Mouse (Mus musculus) hindlimb bud, embryonic 11.5 days (tissue): ENCODE measurements at regions not wholly inside any gene's neighbourhood (a gene's known extent, or its start where the extent isn't known, plus 50 kb on each side); places are given as distances from the start of the nearest gene placed in this dataset.

Experiments used
- DNase-seq: peaks from one replicate; pipeline ENCODE4 v3.0.0-alpha.2; 2012; ENCODE audit warnings: low read depth, low spot score; ENCODE audit errors: extremely low spot score

GRCm38 (mm10) chr2:128301709-128302108 lies 175.9 kb downstream of the Bcl2l11 start:
- DNase-seq, result no peak

DNA sequence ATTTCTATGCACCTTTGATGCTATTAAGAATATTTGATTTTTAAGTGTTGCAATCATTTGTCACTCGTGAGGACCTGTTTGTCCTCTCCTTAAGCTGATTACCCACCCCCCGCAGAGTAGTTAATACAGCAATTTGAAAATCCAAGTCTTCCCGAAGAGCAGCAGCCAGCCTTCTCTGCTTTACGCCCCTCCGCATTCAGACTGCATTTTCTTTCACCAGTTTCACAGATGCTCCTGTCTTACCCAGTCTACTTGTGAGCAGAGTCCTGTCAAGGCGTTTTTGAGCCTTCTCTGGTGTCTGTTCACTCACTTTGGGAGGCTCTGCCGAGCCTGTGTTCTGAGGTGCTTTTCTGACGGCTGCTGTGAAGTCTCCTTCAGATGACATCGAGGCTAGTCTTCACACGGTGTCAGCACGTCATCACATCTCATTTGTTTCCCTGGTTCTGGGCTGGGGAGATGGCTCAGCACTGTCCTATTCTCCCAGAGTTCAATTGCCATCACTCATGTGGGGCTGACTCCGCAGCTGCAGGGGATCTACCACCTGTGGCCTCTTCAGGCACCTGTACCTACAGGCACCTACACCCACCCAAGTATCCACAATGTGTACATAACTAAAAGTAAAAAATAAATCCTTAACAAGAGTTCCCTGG lies 178.3 kb downstream of the Bcl2l11 start:
- no peak for DNase-seq

DNA sequence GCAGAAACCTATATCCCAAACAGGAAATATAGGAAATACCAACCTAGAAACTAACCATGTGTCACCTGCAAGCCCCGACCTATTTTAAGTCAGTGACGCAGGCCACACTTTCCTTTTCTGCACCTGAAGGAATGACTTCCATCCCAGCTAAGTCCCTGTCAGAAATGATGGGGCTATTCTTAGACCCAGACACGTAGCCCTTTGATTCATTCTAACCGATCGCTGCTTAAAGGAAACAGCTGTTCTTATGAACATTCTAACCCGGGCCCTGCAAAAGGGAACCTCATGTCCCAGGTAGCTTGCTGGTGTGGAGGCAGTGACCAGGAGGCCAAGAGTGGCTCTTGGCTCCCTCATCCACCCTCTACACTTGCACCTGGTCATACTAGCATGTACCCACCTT lies 180.9 kb downstream of the Bcl2l11 start:
- DNase-seq, result no peak

GRCm38 (mm10) chr2:128309541-128310030 lies 183.7 kb downstream of the Bcl2l11 start:
- DNase-seq, result no peak

DNA sequence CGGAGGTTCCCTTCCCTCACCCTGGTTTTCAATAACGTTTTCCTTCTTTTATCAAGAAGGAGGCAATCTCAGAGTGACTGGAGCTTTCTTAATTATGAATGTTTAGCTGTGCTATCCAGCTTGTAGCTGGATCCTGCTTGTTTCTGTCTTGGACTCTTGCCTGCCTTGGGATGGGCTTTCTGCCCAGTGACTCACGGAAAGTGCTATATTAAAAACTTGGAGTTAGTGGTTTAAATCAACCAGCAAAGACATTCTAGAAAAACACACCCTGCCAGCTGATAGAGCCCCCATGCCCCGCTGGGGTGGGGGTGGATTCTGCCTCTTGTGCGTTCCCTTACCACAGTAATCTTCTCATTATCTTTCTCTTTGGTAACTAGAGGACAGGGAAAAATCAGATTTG lies 184.2 kb downstream of the Bcl2l11 start:
- no peak for DNase-seq

DNA sequence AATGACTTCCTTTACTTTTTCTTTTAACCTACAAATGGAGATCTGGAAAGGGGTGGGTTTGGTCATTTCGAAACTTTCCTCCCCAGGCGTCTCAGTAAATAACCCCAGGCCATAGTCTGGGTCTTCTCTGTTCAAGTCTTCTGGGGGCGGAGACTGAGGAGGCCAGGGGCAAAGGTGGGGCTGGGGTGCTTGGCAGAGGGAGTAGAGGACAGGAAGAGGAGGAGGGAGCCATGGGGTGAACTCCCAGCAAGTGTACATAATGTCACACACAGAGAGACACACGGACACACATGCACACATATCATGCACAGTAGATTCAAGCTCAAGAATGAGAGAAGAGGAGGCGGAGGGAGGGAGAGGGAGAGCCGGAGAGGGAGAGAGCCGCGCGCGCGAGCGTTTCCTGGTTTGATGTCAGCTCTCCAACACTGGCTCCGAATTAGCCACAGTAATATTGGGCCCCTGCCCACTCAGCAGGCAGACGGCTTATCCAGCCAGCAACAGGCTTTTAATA lies 186.3 kb downstream of the Bcl2l11 start:
- no peak for DNase-seq

DNA sequence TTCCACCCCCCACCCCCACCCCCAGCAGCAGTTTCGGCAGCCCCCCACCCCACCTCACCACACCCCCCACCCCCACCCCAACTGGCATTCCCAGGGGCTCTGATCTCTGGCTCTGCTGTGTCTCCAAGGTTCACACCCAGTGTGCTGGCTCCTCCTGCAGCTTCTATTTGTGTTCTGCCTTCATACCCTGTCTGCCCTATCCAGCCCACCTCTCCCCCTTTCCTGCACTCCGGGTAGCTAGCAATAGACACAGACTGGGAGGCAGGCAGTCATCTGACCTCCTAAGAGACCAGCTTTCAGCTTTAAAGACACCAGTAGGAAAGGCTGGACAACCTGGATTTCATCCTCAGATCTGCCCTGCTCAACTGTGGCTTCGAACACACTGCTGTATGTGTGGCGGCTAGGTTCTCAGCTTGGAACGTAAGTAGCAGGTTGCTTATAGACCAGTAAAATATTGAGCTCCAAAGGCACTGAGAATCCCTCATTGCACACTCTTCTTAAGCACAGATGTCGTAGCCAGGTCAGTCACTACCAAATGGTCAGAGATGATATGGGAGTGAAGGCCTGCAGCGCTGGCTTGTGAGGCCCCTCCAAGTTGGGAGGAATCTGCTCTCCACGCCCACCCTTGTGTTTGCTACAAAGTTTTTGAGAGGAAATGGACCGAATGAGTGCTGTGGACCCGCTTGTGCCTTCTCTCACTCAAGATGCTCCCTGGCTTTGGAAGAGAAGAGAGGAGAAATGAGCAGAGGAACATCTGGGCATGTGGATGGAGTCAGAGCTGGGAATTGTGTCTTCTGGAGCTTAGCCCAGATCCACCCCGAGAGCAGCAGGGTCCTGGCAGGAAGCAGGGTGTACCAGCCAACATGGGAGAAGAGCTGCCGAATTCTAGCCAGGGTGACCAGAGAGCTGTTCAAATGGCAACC lies 187.1 kb downstream of the Bcl2l11 start:
- no peak for DNase-seq

- no peak for DNase-seq
Measured at GRCm38 (mm10) chr2:128313582-128313918, 187.7 kb downstream of the Bcl2l11 start.

DNA sequence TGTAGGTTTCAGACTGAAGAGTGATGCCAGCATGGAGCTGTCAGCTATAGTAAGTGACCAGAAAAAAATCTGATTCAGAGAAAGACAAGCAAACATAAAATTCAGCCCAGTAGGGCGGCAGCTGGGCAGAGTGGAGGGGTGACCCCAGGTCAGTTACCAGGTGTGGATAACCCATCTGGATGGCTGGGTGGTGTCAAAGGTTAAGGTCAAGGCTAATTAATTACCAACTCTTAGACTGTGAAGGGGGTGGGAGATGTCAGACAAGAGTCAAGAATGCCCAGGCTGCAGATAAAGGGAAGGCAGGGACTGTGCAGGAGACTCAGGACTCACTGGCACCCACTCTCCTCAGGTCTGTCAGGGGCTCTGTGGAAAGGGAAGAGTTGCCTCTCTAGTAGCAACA lies 188.1 kb downstream of the Bcl2l11 start:
- DNase-seq, result no peak

DNA sequence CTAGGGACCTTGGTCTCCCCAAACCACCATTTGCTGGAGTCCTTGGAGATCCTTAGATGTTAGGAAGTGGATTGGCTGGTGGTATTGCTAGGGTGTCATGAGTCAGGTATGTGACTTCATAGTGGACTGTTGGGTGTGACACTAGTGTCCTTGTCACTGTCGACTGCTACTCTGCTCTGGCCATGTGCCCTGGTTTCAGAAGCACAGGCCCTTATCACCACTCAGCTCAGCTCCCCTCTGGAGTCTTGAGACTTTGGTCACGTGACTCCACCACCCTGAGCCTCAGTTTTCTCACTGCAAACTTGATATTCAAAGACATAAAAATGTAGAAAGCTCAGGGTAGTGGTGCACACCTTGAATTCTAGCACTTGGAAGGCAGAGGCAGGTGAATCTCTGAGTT lies 190.7 kb downstream of the Bcl2l11 start:
- no peak for DNase-seq

GRCm38 (mm10) chr2:128318266-128318665 lies 192.4 kb downstream of the Bcl2l11 start:
- DNase-seq, result no peak

DNA sequence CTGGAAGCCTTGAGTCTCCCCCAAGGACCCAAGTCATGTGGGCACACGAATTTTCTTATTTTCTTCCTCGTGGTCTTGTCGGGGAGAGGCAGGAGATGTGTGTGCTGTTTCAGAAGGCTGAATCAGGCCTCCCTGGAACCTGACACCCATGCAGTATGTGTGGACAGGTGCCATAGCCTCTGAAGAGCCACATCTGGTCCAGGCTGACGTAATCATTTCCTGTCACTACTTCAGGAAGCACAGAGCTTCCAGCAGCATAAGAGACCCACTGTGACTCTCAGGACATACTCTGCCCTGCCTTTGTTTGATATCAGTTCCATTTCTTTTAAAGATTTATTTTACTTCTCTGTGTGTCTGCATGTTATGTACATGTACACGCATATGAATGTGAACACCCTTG lies 193.1 kb downstream of the Bcl2l11 start:
- no peak for DNase-seq

GRCm38 (mm10) chr2:128321475-128321874 lies 195.6 kb downstream of the Bcl2l11 start:
- DNase-seq, result no peak

DNA sequence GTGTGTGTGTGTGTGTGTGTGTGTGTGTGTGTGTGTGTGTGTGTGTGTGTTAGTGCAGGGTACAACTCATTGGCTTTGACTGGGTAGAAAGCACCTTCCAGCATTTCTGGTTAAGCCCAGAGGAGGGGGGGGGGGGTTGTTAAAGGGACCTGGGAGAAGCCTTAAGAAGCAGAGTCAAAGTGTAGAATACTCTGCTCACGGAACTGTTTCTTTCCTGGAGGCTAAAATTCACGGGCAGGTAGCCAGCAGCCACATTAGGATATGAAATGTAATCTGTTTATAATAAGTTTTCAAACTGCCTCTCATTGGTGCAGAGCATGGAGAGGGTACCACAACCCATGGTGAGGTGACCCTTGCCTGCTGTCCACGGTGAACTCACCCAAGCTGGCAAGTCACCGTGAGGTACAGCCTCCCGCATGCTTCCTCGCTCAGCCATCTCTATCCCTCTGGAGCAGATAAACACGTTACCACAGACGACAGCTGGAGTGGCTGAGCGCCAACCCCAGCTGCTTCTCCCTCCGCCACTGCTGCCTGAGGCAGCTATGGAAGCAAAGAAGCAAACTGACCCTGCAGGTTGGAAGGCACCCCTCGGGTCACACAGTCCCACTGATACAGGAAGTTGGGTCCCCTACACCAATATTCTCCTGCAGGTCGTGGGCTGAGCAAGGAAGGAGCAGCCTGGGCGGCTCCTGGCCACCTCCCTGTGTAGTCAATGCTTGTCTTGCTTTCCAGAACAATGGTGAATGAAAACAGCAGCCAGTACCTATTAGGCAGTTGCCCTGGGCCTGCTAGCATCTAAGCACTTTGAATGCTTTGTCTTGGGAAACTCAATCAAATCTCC lies 198.6 kb downstream of the Bcl2l11 start:
- no peak for DNase-seq

GRCm38 (mm10) chr2:128325097-128325421 lies 199.2 kb downstream of the Bcl2l11 start:
- DNase-seq, result no peak

DNA sequence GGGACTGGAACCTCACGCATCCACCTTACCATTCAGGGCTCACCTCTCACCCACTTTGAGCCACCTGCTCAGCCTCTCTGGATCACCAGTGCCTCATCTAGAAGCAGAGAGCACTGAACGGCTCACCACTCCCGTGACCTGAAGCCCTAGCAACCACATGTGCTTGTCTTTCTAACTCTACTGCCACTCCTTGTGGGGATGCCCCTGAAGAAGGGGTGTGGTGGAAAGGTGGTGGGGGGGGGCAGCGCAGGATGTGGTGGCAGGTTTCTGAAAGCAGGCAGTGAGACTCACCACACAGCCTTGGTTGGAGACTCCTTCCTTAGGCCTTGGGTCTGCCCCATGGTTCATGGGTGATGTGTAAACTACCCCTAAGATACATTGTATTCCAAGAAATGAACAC lies 199.6 kb downstream of the Bcl2l11 start:
- no peak for DNase-seq

DNA sequence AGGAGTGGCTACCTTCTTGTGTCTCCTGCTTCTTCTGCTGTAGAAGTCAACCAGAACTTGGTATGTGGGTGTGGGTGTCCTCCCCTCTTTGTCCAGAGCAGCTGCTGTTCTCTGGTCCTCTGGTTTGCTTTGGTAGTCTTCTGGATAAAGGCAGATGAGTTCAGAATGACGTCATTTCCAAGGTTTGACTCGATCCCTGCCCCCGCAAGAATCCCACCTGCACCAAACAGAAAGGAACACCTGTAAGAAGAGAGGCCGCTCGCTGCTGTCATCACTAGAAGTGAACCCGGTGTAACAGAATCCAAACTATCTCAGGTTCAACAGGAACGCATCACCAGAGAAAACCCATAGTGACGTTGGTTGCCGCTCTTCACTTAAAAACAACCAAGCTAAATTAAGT lies 205.0 kb downstream of the Bcl2l11 start:
- no peak for DNase-seq

GRCm38 (mm10) chr2:128331275-128331674 lies 205.4 kb downstream of the Bcl2l11 start:
- DNase-seq, result no peak

DNA sequence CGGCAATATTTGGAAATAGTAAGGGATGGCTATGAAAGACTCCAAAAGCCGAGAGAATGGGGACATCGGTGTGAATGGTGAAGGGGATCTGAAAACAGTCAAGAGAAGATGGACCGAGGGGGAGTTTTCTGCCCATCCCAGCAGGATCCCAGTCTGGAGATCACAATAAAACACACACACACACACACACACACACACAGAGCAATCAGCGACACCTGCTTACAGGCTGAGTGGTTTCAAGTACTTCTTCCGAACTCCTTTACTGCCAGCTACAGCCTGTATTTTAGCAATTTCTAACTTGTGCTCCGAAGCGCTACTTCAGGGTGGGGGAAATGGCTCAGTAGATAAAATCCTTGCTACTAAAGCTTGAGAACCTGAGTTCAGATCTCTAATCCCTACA lies 205.8 kb downstream of the Bcl2l11 start:
- no peak for DNase-seq

GRCm38 (mm10) chr2:128333401-128334142 lies 207.7 kb downstream of the Bcl2l11 start:
- DNase-seq, result no peak

- no peak for DNase-seq
Measured at GRCm38 (mm10) chr2:128334143-128334470, 208.3 kb downstream of the Bcl2l11 start.
